Mouse (Mus musculus): Measurements from ENCODE around the gene Slitrk3. TPM values are rescaled to one million over a fixed set of nuclear protein-coding genes. Genes with fewer than 3 reads are reported as not detected.

Gene Slitrk3
- polyA plus RNA-seq, 1 experiment from 2014 or later: 4.4 TPM

DNA sequence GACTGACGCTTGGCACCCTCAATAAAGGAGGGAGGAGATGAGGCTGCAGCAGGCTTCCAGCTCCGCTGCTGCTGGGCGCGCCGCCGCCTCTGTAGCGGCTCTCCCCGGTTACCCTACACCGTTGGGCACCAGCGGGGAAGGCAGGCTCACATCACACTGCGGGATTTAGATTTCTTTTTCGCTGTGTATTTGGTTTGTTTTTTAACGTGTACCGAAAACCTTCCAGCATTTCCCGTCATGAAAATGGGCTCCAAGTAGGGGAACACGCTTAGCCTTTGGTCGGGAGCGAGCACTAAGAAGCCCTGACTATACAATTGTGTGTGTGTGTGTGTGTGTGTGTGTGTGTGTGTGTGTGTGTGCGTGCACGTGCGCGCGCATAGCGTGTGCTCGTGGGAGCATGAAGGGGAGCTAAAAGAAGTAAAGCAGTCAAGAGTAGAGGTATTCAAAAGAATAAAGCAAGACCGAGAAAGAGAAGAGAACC, 4.1 kb downstream of the Slitrk3 start:
- peak overlapping the region; percentile 62 for H3K9ac ChIP-seq (ENCODE audit: low read length)
- ATAC-seq (peak; percentile 84), DNase-seq (ENCODE audit: low spot score) (peak; percentile 80)
- H3K9me3 ChIP-seq (replicated peaks; ENCODE audit: control insufficient read depth, low read length): no peaks in the 10 kb centered on the region
- peak overlapping the region; percentile 62; the same call in 1 of the 2 replicates for H3K27ac ChIP-seq (ENCODE audit: low read depth, low read length)
- peaks cover 12% of the 10 kb centered on the region; the same call in 1 of the 2 replicates for H3K36me3 ChIP-seq (ENCODE audit: control insufficient read depth, insufficient read depth, low read length)
- 2% methylated on average over 26 of the region's 26 CpGs for WGBS
- 0 out of 2 replicates have a peak, but pooled peaks cover 4% of the 10 kb centered on the region for H3K27me3 ChIP-seq (replicated peaks; ENCODE audit: control insufficient read depth, insufficient read depth, low read length)
- H3K4me3 ChIP-seq (ENCODE audit: low read depth, low read length): peak overlapping the region; percentile 40
- H3K4me2 ChIP-seq (ENCODE audit: low read length): peak overlapping the region; percentile 61
- H3K4me1 ChIP-seq (ENCODE audit: control insufficient read depth, insufficient read depth, low read length): peaks cover 4% of the 10 kb centered on the region; the same call in 1 of the 2 replicates

DNA sequence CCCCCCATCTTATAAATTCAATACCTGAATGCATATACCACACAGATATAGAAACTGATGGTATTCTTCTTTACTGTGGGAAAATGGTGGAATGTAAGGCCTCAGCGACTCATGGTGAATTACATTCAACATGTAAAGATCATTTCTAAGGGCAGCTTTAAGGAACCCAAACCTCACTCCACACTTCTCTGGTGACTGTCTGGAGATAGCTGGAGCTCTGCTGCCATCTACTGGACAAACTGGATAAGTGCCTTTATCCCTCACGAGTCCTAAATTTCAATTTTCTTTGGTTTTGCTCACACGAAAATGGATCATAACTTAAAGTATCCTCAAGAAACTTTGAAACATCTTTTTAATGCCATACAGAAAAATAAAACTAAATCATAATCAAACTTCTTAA, 11.4 kb downstream of the Slitrk3 start:
- Histone ChIP-seq H3K4me1 (ENCODE audit: control insufficient read depth, insufficient read depth, low read length) (no peaks in the 10 kb centered on the region), H3K4me2 (ENCODE audit: low read length) (no peak overlapping the region), H3K36me3 (ENCODE audit: control insufficient read depth, insufficient read depth, low read length) (peaks cover 13% of the 10 kb centered on the region; the same call in 1 of the 2 replicates), H3K4me3 (ENCODE audit: low read depth, low read length) (no peak overlapping the region), H3K9ac (ENCODE audit: low read length) (no peak overlapping the region), H3K9me3 (replicated peaks; ENCODE audit: control insufficient read depth, low read length) (no peaks in the 10 kb centered on the region), H3K27me3 (replicated peaks; ENCODE audit: control insufficient read depth, insufficient read depth, low read length) (no peaks in the 10 kb centered on the region), H3K27ac (ENCODE audit: low read depth, low read length) (no peak overlapping the region)
- peak; percentile 88 for ATAC-seq
- DNase-seq (ENCODE audit: low spot score): peak; percentile 90
- WGBS: 6% methylated on average over 3 of the region's 3 CpGs

DNA sequence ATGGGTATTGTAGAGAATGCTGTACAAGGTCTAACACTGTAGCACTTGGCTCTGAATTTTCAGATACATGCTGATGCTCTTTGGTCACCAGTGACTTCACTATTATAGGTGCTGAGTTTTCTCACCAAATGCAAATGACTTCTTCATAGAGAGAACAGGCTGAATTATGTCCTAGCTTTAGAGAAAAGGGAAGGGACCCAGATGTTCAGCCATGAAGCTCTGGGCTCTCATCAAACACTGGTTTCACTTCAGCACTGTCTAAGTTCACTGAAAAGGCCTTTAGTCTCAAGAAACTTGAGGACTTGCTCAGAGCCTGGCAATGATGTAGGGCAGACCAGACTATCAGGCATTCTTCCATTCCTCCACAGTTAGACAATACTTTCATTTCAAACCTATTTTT, 15.3 kb downstream of the Slitrk3 start:
- ATAC-seq: no peak

DNA sequence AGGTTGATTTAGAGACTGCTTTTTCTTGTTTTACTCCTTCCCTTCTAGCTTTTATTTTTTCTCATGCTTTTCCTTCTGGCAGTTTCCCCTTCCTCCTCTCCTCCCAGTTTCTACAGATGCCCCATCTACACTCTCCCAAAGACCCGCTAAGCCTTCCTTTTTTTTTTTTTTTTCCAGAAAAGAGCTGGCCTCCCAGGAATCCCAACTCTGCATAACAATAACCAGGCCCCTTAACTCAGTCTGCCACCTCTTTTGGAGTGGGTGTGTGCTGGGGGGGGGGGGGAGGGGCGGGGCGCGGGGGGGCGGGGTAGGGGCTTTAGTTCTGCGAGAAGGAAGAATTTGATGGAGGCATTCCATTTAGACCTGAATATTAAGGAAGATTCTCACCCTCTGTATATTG, 51.6 kb downstream of the Slitrk3 start:
- H3K27ac ChIP-seq (ENCODE audit: low read depth, low read length): no peak overlapping the region
- H3K27me3 ChIP-seq (replicated peaks; ENCODE audit: control insufficient read depth, insufficient read depth, low read length): no peaks in the 10 kb centered on the region
- H3K9me3 ChIP-seq (replicated peaks; ENCODE audit: control insufficient read depth, low read length): no peaks in the 10 kb centered on the region
- ATAC-seq (no peak), DNase-seq (ENCODE audit: low spot score) (no peak)
- WGBS: 6% methylated on average over 6 of the region's 6 CpGs
- H3K4me2 ChIP-seq (ENCODE audit: low read length): no peak overlapping the region
- H3K9ac ChIP-seq (ENCODE audit: low read length): no peak overlapping the region
- no peaks in the 10 kb centered on the region for H3K36me3 ChIP-seq (ENCODE audit: control insufficient read depth, insufficient read depth, low read length)
- H3K4me1 ChIP-seq (ENCODE audit: control insufficient read depth, insufficient read depth, low read length): no peaks in the 10 kb centered on the region
- no peak overlapping the region for H3K4me3 ChIP-seq (ENCODE audit: low read depth, low read length)

More for the DNA sequence above, 15.3 kb downstream of the Slitrk3 start:
- Histone ChIP-seq H3K4me2 (ENCODE audit: low read length) (no peak overlapping the region), H3K4me1 (ENCODE audit: control insufficient read depth, insufficient read depth, low read length) (no peaks in the 10 kb centered on the region), H3K9ac (ENCODE audit: low read length) (no peak overlapping the region), H3K27ac (ENCODE audit: low read depth, low read length) (no peak overlapping the region), H3K27me3 (replicated peaks; ENCODE audit: control insufficient read depth, insufficient read depth, low read length) (no peaks in the 10 kb centered on the region), H3K36me3 (ENCODE audit: control insufficient read depth, insufficient read depth, low read length) (no peaks in the 10 kb centered on the region), H3K9me3 (replicated peaks; ENCODE audit: control insufficient read depth, low read length) (no peaks in the 10 kb centered on the region), H3K4me3 (ENCODE audit: low read depth, low read length) (no peak overlapping the region)
- DNase-seq (ENCODE audit: low spot score): no peak

DNA sequence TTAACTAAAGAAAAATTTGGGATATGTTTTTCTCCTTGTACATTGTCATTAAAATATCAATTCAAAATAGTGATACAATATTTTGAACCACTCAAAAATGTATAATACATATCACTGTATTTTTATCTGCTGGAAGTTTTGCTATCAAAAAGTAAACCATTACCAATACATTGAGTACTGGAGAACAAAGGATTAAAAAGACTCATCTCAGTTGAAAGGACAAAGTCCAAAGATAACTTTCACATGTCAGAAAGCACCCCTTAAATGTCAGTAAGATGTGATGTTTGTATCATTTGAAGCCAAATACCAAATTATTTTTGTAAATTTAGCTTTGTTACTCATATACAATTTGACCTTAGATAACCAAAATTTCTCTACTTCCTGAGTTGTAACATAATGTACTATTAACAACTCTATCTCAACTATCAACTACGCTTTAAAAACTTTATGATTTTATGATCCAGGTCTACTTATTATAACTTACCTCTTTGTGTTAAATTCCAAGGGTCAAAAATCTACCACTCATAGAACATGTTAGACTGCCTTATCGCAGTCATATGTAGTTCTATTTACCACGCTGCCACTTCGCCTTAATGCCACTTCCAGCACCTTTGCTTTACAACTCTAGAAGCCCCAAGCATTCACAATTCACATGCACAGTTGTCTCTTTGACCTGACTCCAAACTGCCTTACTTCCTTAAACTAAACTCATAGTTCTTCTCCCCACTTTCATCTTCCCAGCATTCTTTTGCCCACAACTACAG, 54.5 kb downstream of the Slitrk3 start:
- Histone ChIP-seq H3K9me3 (replicated peaks; ENCODE audit: control insufficient read depth, low read length) (no peaks in the 10 kb centered on the region), H3K36me3 (ENCODE audit: control insufficient read depth, insufficient read depth, low read length) (no peaks in the 10 kb centered on the region), H3K4me3 (ENCODE audit: low read depth, low read length) (no peak overlapping the region), H3K9ac (ENCODE audit: low read length) (no peak overlapping the region), H3K27ac (ENCODE audit: low read depth, low read length) (no peak overlapping the region), H3K27me3 (replicated peaks; ENCODE audit: control insufficient read depth, insufficient read depth, low read length) (no peaks in the 10 kb centered on the region), H3K4me1 (ENCODE audit: control insufficient read depth, insufficient read depth, low read length) (no peaks in the 10 kb centered on the region), H3K4me2 (ENCODE audit: low read length) (no peak overlapping the region)
- ATAC-seq (no peak), DNase-seq (ENCODE audit: low spot score) (no peak)
- 94% methylated on average over 4 of the region's 4 CpGs for WGBS

DNA sequence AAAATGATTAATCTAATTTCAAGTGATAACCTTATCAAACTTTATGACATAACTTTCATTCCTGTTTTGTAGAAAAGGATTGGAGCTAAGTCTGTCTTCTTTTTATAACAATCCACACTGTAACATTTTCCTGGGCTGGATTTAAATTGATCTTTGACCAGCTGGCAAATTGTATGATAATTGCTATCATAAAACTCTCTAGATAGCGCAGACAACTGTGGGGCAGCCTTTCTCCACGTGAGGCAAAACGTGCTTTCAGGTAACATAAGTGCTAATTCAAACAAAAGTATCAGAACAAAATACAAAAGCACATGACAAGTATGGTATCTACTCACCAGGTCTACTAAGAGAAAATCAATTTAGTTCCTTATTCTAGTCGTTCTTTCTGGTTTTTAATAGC, 60.1 kb downstream of the Slitrk3 start:
- Histone ChIP-seq H3K27ac (ENCODE audit: low read depth, low read length) (no peak overlapping the region), H3K36me3 (ENCODE audit: control insufficient read depth, insufficient read depth, low read length) (no peaks in the 10 kb centered on the region), H3K27me3 (replicated peaks; ENCODE audit: control insufficient read depth, insufficient read depth, low read length) (no peaks in the 10 kb centered on the region), H3K4me2 (ENCODE audit: low read length) (no peak overlapping the region), H3K4me1 (ENCODE audit: control insufficient read depth, insufficient read depth, low read length) (no peaks in the 10 kb centered on the region), H3K4me3 (ENCODE audit: low read depth, low read length) (no peak overlapping the region), H3K9ac (ENCODE audit: low read length) (no peak overlapping the region), H3K9me3 (replicated peaks; ENCODE audit: control insufficient read depth, low read length) (no peaks in the 10 kb centered on the region)
- ATAC-seq (no peak), DNase-seq (ENCODE audit: low spot score) (no peak)
- WGBS: 75% methylated on average over 4 of the region's 4 CpGs

Other genes starting within 250 kb of the Slitrk3 start
- not detected in 2 replicates for gene Sis, start 89.9 kb downstream of the Slitrk3 start, polyA plus RNA-seq (2014; fragmentation: Nextera tagmentation; extraction: Ambion mirVana)